Mouse (Mus musculus): ENCODE data around the gene Glb1l. TPM values are rescaled to one million over a fixed set of nuclear protein-coding genes. Genes with fewer than 3 reads are reported as not detected.

Glb1l gene
- total RNA-seq, 2 experiments from 2014 or later = 2.3 to 4.0 TPM

GRCm38 (mm10) chr1:75168093-75168471 lies 42.5 kb downstream of the Glb1l start:
- intact Hi-C loops (cut with DNase I) = loop anchor here (2.0 kb wide), 1 partner anchor 25 kb away; the partner anchor contains the start of genes Cnppd1 and Retreg2
- DNase-seq (ENCODE audit: low spot score) = no peak

GRCm38 (mm10) chr1:75160256-75160617 lies 50.4 kb downstream of the Glb1l start:
- intact Hi-C loops (cut with DNase I) = no loop called here
- DNase-seq (ENCODE audit: low spot score) = no peak

DNA sequence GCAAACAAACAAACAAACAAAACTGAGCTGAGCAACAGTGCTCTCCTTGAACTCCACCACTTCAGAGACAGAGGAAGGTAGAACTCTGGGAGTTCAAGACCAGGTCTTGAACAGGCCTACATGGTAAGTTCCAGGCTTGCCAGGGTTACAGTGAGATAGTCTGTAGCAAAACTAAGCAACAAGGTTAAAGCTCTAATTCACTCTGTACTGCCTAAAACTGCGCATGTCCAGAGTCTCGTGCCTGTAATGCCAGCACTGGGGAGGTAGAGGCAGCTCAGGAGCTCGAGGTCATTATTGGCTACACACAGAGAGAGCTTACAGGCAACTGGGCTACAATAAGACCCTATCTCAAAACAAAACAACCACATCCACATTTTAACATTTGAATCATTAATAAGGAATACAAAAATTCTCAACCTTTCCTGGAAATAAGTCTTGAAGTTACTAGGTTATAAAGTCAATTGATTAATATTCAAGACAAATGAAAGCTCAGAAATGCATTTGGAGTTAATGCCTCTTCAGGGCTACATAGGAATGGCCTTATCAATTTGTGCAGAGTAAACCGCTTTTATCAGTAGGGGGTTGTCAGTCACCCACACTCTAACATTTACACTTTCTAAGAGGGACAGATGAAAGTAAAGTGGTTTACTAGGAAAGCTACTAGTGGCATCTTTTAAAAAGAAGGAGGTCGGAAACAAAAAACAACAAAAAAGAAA lies 50.9 kb downstream of the Glb1l start:
- intact Hi-C loops (cut with DNase I) = no loop called here
- DNase-seq (ENCODE audit: low spot score) = no peak

GRCm38 (mm10) chr1:75158990-75159389 lies 51.6 kb downstream of the Glb1l start:
- intact Hi-C loops (cut with DNase I) = no loop called here
- no peak for DNase-seq (ENCODE audit: low spot score)

- DNase-seq (ENCODE audit: low spot score) = no peak
- intact Hi-C loops (cut with DNase I) = no loop called here
These were observed 54.8 kb downstream of the Glb1l start for GRCm38 (mm10) chr1:75155837-75156236.

- intact Hi-C loops (cut with DNase I) = no loop called here
- no peak for DNase-seq (ENCODE audit: low spot score)
These were observed 61.9 kb downstream of the Glb1l start for GRCm38 (mm10) chr1:75148727-75149126.

Small RNAs within 50 kb of the gene (microRNA-seq; reads per million reads assigned to microRNA genes)
- gene Gm27943 = not detected

Other genes with a start within 250 kb of the Glb1l start
- gene Nhej1, start 85.6 kb downstream of the Glb1l start, total RNA-seq (2021) = 1 to 10 TPM; 3.9 to 4.0 TPM
- gene Slc23a3, start 76.9 kb downstream of the Glb1l start, total RNA-seq (2021) = 1 to 10 TPM in 1 of 2 experiments, under 1 TPM in 1; 0.86 to 1.1 TPM
- 10 to 100 TPM; 21.3 to 23.7 TPM for gene Cnppd1, start 68.1 kb downstream of the Glb1l start, total RNA-seq (2021)
- 10 to 100 TPM; 19.5 to 23.5 TPM for gene Retreg2, start 68.0 kb downstream of the Glb1l start, total RNA-seq (2021)
- 10 to 100 TPM; 14.2 to 15.3 TPM for gene Zfand2b, start 42.2 kb downstream of the Glb1l start, total RNA-seq (2021)
- 10 to 100 TPM; 26.1 to 29.6 TPM for gene Abcb6, start 30.4 kb downstream of the Glb1l start, total RNA-seq (2021)
- 10 to 100 TPM; 11.2 to 12.9 TPM for gene Ankzf1, start 18.7 kb downstream of the Glb1l start, total RNA-seq (2021)
- 10 to 100 TPM; 68.2 to 72.9 TPM for gene Atg9a, start 18.6 kb downstream of the Glb1l start, total RNA-seq (2021)
- gene Stk16, start within 50 bp of the Glb1l start, total RNA-seq (2021) = 10 to 100 TPM; 45.2 to 48.8 TPM
- 1,000 to 10,000 TPM; 1,036 to 1,088 TPM for gene Tuba4a, start 9.1 kb upstream of the Glb1l start, total RNA-seq (2021)
- gene A630095N17Rik, start 21.3 kb upstream of the Glb1l start, total RNA-seq (2021) = not detected
- gene Dnajb2, start 25.6 kb upstream of the Glb1l start, total RNA-seq (2021) = 100 to 1,000 TPM in 1 of 2 experiments, 10 to 100 TPM in 1; 90.4 to 100 TPM
- gene Ptprn, start 53.7 kb upstream of the Glb1l start, total RNA-seq (2021) = under 1 TPM; 0.86 to 0.92 TPM
- not detected for gene Resp18, start 67.6 kb upstream of the Glb1l start, total RNA-seq (2021)
- gene Dnpep, start 107.2 kb upstream of the Glb1l start, total RNA-seq (2021) = 10 to 100 TPM; 81.8 to 82.7 TPM
- 1,000 to 10,000 TPM; 1,261 to 1,294 TPM for gene Des, start 149.5 kb upstream of the Glb1l start, total RNA-seq (2021)
- 100 to 1,000 TPM; 141 to 144 TPM for gene Speg, start 164.5 kb upstream of the Glb1l start, total RNA-seq (2021)
- 10 to 100 TPM; 36.6 to 37.3 TPM for gene Gmppa, start 225.1 kb upstream of the Glb1l start, total RNA-seq (2021)
- gene Asic4, start 239.6 kb upstream of the Glb1l start, total RNA-seq (2021) = not detected

Measured in heart, postnatal 25 days (tissue).